Mouse (Mus musculus) layer of hippocampus, postnatal 36 days (tissue): Measurements from ENCODE around the gene Abca5. TPM values are rescaled to one million over a fixed set of nuclear protein-coding genes. Genes with fewer than 3 reads are reported as not detected.

Source experiments
- total RNA-seq, 2 experiments: library from RNA; stranded (reverse); gene quantifications; 2 replicates each; pipeline ENCODE4 v1.2.3; 2021

Abca5 gene
- total RNA-seq, 2 experiments from 2014 or later = 35.2 to 39.9 TPM

Other genes starting within 250 kb of the Abca5 start
- 1 to 10 TPM; 2.9 to 4.3 TPM for gene Abca8a, start 241.7 kb downstream of the Abca5 start, total RNA-seq
- gene Abca9, start 169.5 kb downstream of the Abca5 start, total RNA-seq = 1 to 10 TPM; 6.3 to 7.0 TPM
- gene Abca6, start 85.9 kb downstream of the Abca5 start, total RNA-seq = 1 to 10 TPM; 1.2 to 1.5 TPM
- gene Map2k6, start 61.4 kb upstream of the Abca5 start, total RNA-seq = 10 to 100 TPM; 32.4 to 35.5 TPM